Mouse (Mus musculus) heart, adult 9 months (tissue): Measurements from ENCODE around the gene Eef1a2.
A peak's percentile ranks its signal among the peaks of the same experiment; 100 is the strongest.

ENCODE experiments used
- DNase-seq, 2 experiments: peaks; one replicate each; pipeline ENCODE4 v3.0.0; 2022; ENCODE audit warnings: low spot score in 2 of 2

The Eef1a2 gene

DNA sequence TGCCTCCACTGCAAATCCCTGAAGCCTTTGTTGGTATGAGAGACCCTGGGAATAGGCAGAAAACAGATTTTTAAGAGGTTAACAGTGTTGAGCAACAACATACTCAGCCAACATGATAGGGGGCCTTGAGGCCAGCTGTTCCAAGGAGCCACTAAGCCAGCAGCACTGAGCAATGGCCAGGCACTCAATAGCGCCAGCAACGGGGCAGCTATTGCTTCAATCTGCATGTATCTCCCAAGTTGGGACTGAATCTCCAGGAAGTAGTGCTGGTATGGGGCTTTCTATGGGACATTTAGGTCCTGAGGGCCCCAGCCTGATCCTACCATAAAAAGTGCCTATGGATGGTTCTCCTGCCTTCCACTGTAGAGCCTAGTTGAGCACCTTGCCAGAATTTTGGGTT lies 1.7 kb upstream of the Eef1a2 start:
- DNase-seq: peak; percentile 53 to 72

DNA sequence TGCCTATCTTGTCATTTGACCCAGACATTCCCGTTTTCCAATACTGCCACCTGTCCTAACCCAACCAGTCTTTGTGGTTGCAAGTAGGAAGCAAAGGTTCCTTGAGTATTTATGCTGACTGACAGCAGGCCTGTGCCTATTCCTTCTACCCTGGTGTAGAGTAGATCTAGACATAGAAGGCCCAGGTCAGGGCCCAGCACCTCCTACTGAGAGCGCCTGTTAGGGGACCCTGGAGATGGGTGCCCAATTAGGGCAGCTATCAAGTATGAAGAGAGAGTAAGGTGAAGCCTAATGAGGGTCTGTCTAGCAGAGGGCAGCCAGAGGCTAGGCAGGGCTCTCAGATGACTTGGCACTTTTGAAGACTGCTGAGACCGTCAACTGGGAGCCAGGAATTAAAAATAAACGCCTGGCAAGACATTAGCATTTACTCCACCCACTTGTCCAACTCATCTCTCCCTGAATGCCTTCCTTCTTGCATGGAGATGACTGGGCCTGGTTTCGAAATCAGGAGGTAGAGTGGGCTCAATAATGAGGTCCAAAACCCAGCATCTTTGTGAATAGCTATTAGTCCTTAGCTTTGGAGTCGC lies 995 bp upstream of the Eef1a2 start:
- DNase-seq: peak; percentile 59 to 75

DNA sequence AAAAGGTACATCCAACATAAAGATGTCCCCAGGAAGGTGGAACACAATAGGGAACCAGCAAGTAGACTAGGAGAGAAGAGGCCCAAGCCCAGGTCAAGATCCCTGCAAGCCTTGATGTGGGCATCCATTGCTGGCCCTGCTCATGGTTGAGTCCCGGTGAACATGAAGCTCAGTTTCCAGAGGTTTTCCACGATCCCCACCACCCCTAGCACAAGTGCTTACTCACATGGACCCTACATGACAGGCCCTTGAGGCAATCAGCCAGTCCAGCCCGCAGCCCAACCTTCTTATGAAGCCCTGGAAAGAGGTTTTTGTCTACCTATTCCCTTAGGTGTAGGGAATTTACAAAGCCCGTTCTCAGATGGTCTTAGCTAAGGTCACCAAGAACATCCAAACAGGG lies 366 bp upstream of the Eef1a2 start:
- DNase-seq: no peak

DNA sequence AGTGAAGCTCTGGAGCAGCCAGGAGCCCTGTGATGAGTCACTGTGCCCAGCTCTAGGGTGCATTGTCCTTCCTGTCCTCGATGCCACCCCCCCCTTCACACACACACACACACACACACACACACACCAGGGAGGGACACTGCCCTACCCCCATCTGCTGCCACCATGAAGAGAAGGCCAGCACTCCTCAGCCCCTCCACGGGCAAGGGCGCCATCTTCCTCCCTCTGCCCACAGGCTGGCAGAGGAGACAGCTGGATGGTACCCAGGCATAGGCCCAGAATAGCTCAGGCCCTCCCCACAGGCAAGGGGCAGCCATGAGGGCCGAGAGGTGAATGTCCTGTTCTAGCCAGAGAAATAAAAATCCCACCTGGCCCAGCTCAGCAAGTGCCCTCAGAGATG lies 1.0 kb downstream of the Eef1a2 start:
- DNase-seq: peak in 1 of 2 experiments; percentile 46

DNA sequence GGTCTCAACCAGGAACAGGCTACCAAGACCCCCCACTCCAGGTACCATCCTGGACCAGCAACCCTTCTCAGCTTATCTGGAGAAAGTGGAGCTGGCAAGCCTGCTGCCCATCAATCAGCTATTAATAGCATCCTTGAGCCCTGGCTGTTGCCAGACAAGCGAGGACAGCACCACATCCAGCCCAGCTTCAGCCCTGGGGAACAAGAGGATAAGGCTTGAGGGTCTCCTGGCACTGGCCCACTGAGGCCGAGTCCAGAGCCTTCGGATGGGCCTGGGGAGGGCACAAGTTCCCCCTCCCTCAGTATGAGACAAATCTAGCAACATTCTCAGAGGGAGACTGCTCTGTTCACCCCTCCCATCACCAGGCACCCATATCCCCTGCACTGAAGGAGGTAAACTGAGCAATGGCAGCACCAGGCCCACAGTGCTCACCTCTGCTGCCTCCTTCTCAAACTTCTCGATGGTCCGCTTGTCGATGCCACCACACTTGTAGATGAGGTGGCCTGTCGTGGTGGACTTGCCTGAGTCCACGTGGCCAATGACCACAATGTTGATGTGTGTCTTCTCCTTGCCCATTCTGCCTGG lies 1.9 kb downstream of the Eef1a2 start:
- no peak for DNase-seq

DNA sequence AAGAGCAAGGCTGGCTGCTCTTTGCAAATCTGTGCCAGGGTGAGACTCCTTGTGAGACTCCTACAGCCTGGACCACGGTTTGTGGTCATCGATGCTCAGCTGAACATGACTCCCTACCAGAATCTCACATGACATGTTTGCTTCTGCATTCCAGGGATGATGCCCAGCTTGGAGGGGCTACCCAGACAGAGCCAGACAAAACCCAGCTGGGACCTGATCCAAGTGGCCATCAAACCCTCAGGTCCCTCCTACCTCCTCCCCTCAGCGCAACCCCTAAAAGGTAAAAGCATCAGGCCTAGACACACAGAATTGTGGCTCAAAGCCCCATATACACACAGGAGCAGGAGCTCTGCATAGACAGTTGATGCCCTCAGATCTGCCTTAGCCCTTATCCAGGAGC lies 2.5 kb downstream of the Eef1a2 start:
- DNase-seq: no peak

DNA sequence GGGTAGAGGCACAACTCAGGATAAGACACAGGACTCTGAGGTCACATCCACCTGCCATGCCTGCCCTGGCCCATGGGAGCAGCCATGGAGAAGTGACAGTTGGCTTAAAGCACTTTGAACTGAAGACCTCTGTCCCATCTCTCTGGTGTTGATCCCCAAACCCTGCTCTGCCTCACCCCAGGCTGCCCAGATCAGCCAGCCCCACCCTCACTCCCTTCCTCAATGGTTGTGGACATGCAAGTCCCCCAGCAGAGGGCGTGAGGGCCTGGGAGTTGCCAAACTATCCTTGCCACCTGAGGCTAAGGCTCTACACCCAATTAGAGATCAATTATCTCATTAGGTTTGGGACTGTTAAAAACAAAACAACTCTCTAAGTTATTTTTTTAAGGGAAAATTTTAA lies 3.0 kb downstream of the Eef1a2 start:
- no peak for DNase-seq

DNA sequence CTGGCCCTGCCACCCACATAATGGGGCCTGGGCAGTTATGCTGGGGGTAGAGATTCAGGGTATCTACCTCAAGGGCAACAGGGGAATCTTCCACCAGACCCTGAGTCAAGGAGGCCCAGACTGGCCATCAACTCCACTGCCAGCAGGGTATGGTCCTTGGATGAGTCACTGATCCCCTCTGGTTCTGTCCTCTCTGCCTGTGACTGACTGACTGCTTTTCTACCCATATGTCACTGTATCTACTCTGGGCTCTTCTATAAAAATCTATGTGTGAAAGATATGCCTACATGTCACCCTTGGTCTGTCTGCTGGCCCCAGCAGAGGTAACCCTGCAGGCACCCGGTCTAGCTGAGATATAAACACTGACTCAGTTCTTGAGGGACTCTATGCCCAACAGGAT lies 3.7 kb downstream of the Eef1a2 start:
- DNase-seq: no peak

DNA sequence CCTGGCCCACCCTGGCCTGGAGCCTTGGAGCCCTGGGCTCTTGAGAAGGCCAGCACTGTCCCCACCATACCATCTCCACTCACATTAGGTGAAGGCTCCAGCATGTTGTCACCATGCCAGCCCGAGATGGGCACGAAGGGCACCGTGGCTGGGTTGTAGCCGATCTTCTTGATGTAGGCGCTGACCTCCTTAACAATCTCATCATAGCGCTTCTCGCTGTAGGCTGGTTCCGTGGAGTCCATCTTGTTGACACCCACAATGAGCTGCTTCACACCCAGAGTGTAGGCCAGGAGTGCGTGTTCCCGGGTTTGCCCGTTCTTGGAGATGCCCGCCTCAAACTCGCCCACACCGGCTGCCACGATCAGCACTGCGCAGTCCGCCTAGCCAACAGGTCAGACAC lies 4.1 kb downstream of the Eef1a2 start:
- DNase-seq: no peak

DNA sequence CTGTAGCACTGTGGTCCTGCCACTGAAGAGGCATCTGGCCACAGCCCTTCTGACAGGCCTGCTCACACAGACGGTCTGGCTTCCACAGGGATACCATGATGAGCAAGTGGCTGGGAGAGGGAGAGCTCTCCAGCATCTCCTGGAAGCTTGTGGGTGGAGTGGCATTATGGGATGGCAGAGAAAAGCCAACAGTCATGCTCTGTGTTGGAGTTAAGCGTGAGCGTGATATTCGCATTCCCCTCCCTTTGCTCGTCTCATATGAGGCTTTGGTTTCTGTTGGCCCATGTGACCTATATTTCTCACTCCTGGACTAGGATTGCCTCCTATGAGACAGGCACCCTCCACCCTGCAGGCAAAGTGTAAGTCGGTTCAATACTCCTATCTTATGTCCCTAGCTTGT lies 6.5 kb downstream of the Eef1a2 start:
- DNase-seq: no peak

DNA sequence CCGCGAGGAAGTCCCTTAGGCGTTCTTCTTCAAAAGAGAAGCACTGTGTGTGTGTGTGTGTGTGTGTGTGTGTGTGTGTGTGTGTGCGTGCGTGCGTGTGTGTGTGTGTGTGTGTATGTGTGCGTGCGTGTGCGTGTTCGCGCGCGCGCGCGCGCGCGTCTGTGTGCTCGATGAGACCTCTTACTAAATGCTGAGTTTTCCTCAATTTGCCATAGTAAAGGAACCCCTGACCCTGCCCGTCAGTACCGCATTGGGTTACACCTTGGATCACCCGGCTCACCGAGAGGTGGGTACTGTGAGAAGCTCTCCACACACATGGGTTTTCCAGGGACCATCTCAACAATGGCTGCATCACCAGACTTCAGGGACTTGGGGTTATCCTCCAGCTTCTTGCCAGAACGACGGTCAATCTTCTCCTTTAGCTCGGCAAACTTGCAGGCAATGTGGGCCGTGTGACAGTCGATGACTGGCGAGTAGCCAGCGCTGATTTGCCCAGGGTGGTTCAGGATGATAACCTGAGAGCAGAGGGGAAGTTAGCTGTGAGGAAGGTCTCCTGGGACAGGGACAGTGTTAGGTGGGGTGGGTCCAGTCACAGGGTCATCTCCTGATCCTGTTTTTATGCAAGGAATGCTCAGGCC lies 8.4 kb downstream of the Eef1a2 start:
- no peak for DNase-seq

DNA sequence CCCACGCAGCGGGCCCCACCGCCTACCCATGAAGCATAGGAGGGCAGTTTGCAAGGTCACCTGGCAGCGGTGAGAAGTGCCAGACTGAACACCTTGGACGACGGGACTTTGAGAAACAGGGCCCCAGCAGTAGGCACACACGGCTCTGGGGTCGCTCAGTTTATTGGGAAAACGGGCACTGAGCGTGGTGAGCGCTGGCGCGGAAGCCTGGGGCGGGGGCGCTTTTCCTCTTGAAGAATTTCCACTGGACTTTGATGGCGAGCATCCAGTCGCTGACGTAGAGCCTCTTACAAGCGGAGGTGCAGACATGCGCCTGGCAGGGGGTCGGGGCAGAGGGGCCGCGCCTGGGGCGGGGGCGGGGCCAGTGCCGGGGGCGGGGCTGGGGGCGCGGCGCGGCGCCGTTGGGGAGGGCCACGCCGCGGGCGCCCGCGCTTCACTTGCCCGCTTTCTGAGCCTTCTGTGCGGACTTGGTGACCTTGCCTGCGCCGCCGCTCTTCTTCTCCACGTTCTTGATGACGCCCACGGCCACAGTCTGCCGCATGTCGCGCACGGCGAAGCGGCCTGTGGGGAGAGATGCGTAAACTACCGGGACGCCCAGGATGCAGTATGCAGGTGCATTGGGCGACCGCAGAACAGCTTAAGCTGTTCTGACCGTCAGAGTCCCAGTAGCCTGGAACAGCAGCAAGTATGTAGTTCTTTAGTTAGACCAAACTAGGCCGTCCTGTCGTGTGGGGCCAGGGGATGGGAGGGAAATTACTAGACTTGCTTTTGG lies 9.1 kb downstream of the Eef1a2 start:
- peak in 1 of 2 experiments; percentile 53 for DNase-seq

DNA sequence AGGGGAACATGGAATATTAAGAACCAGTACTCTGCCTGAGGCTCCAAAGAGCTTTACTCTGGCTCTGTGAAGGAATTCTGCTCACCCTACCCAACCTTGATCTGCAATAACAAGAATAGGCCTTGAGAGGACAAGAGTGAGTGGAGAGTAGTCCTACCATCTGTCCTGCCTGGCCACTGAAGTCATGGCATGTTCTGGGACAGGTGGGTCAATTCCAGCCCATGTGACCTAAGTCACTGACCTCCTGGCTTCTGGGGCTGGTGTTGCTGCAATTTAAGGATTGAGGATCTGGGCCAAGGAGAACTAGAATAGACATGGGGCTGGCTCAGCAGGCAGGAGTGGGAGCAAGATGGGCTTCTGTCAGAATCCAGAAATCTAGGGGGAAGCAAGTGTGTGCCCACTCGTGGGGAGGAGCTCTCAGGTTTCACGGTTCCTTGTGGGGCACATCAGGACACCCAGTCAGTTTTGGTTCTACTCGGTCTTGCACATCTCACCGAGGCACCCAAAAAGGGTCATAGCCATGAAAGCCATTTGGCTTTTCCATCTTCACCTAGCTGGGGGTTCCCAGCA lies 9.8 kb downstream of the Eef1a2 start:
- no peak for DNase-seq

DNA sequence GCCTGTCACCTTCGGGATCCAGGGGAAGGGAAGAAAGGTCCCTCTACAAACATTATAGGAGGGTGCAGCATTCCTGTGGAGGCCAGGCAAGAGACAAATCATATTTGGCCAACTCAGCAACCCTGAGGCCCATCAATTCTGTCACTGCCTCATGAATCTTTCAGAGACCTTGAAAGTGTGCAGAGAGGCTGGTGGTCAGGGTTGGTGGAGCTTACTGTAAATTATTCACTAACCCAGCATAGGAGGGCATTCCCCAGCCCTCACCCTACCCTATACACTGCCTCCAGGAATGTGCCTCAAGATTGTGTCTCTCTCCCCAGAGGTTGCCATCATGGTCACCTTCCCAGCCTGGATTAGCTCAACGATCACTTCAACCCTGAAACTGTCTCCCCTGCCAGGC lies 12.1 kb downstream of the Eef1a2 start:
- DNase-seq: no peak

DNA sequence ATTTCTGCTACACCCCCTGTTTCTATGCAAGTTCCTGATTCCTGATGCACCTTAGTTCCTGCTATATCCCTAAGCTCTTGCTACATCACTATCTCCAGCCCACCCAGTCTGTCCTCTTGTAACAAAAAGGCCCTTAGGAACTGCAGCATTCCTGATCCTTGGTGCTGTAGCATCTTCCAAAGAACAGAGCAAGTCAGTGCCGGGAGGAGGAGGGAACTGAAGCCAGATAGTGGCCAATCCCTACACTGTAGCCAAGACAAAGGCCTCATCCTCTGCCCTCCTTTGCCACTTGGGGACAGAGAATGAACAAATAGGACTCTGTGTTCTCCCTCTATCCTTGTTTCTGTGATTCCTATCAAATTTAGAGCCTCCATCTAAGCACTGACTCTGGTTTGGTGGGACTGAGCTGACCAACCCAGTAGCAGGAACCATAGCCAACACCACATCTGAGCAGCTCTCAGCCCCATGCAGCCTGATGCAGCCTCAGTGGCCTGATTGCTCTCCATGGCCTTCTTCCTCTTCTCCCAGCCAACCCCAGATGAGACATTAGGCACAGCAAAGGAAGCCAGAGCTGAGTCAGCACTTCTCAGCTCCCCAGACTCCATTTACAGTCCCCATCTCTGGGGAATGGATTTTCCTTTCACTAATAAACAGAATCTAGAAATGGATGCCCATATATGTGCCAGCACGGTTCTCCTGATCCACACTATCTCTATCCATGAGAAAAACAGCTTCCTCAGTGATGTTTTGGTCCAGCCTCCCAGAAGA lies 13.1 kb downstream of the Eef1a2 start:
- DNase-seq: no peak

DNA sequence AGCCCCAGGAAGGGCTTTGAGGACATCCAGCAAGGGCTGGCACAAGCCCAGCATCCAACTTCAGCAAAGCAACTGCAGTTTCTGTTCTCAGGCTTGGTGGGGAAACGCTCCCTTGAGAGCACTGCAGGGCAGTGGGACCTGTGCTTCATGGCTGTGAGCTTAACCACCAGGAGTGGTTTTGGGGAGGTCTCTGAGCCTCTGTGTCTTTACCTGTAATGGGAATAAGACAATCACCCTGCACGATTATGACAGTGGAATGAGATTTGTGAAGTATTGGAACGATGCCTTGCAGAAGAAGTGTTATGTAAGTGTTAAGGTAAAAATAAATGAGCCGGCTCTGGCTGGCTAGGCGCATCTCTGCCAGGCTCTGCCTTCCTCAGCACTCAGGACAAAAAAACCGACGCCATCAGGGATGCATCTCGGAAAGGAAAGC lies 14.1 kb downstream of the Eef1a2 start:
- no peak for DNase-seq

DNA sequence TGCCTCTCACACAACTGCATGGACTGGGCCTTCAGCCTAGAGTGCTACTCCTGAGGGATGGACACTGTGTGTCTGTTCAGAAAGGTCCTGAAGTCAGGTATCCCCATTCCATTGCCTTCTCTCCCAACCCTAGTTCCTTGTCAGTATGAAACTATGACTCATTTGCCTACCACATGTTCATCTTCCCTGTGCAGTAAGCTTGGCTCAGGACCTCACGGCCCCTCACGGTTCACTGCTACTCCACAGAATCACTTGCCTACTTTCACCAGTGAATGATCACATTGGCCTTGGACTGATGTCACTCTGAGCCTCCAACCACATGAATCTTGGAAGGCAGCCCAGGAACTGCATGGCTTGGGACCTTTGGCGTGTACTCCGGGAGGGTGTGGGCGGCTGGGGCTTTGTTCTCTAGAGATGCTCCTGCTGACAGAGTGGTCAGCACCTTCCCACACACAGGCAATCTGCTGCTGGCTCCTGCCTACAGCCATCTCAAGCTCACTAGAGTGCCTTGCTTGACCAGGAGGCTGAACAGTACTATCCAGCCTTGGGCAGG lies 17.1 kb downstream of the Eef1a2 start:
- DNase-seq: no peak

DNA sequence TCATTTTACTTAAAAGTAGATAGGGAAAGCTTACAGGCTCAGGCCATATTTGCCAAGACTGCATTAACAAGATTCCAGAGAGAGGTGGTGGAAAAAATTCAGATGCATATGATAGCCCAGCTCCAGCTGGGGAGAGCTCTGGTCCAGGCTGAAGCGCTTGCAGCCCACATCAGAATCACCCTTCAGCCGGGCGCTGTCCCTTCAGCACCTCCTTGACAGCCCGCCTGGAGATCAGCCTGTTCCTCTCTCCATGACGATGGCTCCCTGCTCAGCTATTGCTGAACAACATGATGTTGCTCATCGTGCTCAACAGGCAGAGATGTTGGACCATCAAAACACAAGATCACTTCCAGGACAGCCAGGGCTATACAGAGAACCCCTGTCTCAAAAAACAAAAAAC lies 19.9 kb downstream of the Eef1a2 start:
- DNase-seq: no peak

DNA sequence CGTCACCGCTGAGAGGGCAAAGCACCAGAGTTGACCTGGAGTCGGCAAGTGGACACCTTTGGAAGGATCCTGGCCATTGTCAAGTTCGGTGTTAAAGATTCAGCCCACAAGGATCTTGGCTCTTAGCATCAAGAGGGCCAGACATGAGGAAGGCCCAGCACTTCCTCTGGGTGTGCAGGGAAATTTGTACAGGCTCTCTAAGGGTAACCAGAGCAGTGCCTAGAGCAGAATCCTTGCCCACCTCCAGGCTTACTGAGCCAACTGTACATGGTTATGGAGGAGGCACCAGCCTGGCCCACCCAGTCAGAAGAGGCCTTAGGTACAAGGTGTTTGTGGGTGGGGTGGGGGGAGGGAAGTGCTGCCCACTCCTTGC lies 21.4 kb downstream of the Eef1a2 start:
- DNase-seq: no peak

DNA sequence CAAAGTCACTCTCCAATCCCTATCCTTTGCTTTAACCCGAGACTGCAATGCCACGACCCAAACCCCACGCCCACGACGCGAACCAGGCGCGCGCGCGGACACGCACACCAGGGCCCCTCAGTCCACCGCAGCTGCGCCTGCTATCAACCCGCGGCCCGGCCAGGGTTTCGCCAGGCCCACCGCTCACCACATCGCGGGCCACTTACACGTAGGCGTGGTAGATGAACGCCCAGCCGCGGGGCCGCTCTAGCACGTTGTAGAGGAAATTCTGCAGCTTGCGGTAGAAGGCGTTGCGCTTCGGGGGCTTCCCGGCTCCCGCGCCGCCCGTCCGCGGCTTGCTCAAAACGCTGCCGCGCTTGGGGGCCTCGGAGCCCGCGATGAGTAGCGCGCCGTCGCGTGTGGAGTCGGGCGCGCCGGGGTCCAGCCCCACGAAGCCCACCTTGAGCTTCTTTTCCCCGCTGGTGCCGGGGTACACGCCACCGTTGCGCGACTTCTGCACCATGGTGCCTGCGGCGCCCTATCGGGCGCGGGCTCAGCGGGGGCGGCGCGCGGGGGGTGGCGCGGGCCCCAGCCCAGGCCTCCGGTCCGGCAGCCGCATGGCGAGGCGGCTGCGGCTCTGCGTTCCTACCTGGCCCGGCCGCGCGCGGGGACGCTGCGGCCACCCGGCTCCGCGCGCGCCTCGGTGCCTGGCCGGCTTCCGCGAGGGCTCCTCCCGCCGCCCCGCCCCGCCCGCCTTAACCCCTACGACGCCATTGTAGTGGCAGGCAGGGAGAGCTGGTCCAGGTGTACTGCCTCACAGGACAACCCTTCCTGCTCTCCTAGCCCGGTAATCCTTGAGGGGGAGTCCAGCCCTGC lies 22.0 kb downstream of the Eef1a2 start, which contains the start of gene Kcnq2:
Gene Kcnq2 (minus strand): TSS at position 710 of the 855 bp plus-strand sequence.
- no peak for DNase-seq
